Mouse (Mus musculus) embryonic fibroblast, embryonic 13.5 days (primary cell): ENCODE measurements around the gene Csrp3.

ENCODE experiments used
- CTCF ChIP-seq: IDR thresholded peaks from 2 replicates; pipeline ENCODE4 v1.5.1; 2011; ENCODE audit warnings: mild to moderate bottlenecking, control low read depth, low read length, moderate library complexity, borderline replicate concordance; ENCODE audit not compliant: insufficient read depth
- POLR2A ChIP-seq: IDR thresholded peaks from 2 replicates; pipeline ENCODE4 v1.6.1; 2011; ENCODE audit warnings: low read depth, mild to moderate bottlenecking, control low read depth, low read length, moderate library complexity

- TF ChIP-seq POLR2A (no peak), CTCF (no peak)
These were observed 5.7 kb upstream of the Csrp3 start for GRCm38 (mm10) chr7:48853496-48853895.
